Mouse (Mus musculus) liver (tissue): ENCODE data around the gene Hs3st3a1.

ENCODE experiments used
- DNase-seq: peaks from one replicate; pipeline ENCODE4 v3.0.0-alpha.2; 2020; ENCODE audit warnings: mixed read lengths

Gene Hs3st3a1

DNA sequence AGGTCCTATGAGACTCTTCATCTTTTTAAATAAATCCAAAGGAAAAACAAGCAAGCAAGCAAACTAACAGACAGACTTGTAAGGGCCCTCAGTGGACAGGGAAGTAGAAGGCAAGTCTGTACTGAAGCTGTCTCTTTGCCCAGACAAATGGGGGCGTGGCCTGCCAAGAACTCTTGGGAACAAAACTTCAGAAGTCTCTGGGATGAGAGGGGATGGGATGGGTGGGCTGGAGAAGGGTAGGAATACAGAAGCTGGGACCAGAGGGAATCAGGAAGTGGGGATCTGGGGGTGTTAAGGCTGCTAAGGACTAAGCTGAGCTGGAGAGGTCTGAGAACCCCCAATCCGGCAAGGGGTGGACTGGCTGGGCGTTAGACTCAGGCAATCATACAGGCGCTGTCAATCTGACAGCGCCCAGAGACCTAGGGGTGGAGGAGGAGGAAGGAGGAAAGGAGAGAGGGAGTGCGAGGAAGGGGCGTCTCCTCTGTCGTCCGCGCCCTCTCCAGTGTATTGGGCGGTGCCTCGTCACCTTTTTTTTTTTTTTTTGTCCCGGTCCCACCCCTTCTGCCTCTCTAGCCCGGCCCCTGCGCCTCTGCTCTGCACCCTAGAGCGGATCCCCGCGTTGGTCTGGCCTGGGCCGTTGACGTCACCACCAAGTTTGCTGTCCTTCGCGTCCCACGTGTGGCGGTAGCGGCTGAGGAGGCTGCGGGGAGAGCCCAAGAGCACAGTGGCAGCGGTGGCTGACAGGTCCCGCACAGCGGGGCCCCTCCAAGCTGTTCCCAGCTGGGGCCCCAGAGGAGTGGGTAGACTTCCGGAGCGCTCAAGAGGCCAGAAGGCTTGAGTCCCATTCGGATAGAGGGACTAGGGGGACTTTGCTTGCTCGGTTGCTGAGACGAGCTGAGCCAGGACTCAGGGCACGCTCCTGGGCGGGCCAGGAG lies at the start of gene Hs3st3a1:
Gene Hs3st3a1, plus strand, starts transcription at position 722 of the 935 bp plus-strand sequence.
- peak; percentile 66 for DNase-seq

GRCm38 (mm10) chr11:64386333-64386732 lies 48.8 kb upstream of the Hs3st3a1 start:
- no peak for DNase-seq

DNA sequence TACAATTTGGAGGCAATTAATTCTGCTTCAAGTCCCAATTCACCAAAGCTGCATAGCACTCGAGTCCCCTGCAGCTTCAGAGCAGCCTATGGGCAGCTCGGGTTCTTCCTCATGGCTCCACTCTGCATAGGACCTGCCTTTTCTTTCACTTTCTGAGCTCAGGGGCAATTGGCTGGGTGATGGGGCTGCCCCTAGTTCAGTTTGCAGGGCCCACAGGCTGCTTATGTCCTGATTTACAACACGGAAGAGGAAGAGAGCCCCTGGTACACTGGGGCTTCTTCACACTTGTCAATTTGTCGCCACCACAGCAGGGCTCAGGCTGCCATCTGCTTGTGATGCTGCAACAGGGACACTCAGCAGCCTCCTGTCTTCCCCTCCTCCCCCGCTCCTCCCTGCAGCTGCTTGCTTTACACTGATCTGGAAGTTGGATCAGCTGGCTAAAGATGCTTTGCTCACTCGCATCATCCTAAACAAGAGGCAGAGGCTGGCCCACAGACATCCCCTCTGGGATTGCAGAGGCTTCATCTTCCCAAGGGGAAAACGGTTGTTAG lies 38.7 kb upstream of the Hs3st3a1 start:
- peak; percentile 9 for DNase-seq

DNA sequence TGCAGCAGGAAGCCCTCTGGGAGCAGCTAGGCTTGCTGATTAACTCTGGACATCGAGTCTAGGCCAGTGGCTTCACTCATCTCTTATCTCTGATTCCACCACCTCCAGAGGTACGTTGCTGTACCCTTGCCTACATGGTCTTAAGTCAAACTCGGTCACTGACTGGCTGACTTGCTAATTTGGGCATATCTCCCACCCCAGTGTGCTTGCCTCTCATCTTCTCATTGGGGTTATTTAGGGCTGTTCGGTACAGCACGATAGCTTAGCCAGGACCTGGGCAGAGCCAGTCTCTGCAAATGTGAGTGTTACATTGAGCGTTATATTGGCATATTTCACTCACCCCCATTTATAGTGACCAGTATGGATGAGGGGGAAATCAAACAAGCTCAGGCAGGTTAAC lies 38.2 kb upstream of the Hs3st3a1 start:
- no peak for DNase-seq

DNA sequence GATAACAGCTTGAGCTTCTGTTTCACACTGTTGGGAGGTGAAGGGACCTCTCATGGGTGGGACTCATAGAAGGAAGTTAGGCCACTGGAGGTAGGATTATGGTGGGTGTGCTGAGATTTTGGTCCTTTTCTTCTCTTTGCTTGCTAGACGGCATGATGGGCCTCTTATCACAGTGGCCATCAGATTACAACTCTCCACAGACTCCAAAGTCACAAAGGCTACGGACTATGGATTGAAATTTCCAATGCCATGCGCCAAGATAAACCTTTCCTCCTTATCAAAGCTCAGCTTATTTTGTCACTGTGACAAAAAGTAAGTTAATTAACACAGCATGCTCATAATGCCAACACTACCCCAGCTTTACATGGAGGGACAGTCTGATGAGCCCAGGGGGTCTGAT lies 37.5 kb upstream of the Hs3st3a1 start:
- no peak for DNase-seq

- DNase-seq, result no peak
These were observed 34.5 kb upstream of the Hs3st3a1 start for GRCm38 (mm10) chr11:64400534-64401093.

GRCm38 (mm10) chr11:64418969-64419368 lies 16.2 kb upstream of the Hs3st3a1 start:
- DNase-seq, result no peak

DNA sequence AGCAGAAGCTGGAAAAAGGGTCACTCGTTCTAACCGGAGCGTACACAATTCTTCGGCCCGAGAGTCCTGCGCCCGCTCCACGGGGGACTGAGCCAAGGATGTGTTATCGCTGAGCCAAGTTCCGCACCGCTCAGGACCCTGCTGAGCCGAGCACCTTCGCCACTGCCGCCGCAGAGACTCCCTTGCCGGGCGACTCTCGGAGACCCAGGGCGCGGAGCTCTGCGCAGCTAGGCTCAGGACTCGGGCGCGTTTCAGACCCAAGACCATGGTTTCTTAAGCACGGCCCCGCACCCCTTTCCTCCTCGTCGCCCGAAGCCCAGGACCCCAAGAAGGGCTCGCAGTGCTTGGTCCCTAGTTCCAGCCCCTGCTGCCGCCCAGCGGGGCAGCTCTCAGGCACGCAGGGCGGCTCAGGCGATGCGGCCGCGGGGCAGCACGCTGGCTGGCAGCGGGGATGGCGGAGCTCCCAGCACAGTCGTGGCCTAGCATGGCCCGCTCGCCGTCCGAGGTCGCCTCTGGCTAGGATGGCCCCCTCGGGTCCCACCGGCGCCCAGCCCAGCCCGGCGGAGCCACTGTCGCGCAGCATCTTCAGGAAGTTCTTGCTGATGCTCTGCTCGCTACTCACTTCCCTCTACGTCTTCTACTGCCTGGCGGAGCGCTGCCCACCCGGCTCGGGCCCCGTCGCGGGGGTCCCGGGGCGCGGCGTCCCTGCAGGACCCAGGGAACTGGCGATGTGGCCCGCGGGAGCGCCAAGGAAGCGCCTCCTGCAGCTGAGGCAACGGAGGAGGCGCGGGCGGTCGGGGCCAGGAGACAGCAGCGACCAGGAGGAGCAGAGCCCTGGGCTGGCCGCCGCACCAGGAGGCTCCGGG lies 647 bp downstream of the Hs3st3a1 start:
- DNase-seq, result peak; percentile 15

DNA sequence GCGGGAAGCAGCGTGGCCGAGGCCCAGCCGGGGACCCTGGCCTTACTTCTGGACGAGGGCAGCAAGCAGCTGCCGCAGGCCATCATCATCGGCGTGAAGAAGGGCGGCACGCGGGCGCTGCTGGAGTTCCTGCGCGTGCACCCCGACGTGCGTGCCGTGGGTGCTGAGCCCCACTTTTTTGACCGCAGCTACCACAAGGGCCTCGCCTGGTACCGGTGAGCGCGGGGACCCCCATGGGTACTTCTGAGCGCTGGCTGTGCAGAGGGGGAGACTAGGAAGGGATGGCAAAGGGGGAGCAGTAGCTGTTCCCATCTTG lies 1.2 kb downstream of the Hs3st3a1 start, which contains the start of gene F930015N05Rik:
Gene F930015N05Rik, minus strand, starts transcription at position 242 of the 316 bp plus-strand sequence.
- no peak for DNase-seq

DNA sequence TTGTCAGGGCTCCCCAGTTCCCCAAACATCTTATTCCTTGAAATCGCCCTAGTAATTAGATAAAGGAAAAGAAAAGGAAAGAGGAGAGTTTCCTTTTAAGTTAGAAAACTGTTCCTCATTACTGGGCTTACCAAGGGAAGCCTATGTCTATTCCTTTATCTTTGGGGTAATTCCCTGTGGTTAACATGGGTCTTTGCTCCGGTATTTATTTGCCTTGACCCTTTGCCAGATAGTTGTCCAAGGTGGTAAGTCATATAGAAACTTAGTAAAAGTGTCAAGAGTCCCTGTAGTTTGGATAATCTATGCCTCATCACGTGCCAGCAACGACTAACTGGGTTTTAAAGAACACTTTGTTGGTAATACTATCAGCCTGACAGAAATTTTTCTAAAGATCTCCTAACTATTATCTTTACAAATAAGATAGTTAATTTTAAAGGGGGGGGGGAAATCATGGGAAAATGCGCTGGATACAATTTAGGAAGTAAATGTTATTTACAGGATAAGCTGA lies 1.7 kb downstream of the Hs3st3a1 start:
- DNase-seq, result no peak

GRCm38 (mm10) chr11:64437721-64438120 lies 2.6 kb downstream of the Hs3st3a1 start:
- no peak for DNase-seq

GRCm38 (mm10) chr11:64438909-64439308 lies 3.8 kb downstream of the Hs3st3a1 start:
- DNase-seq, result peak; percentile 9

DNA sequence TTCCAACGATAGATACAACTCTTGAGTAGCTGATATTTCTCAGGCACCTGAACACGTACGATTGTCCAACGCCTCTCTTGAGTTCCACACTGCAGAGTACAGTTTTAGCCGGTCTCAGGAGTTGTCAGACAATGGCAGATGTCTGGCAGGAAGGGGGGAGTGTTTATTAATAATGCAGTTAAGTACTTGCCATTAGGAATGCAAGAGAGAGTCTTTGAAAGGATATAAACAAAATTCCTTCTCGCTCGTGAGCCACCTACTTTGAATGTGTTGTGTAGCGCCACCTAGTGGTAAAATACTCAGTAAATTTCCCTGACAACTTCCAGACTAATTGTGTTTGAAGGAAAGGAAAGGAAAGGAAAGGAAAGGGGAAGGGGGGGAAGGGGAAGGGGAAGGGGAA lies 7.0 kb downstream of the Hs3st3a1 start:
- no peak for DNase-seq

DNA sequence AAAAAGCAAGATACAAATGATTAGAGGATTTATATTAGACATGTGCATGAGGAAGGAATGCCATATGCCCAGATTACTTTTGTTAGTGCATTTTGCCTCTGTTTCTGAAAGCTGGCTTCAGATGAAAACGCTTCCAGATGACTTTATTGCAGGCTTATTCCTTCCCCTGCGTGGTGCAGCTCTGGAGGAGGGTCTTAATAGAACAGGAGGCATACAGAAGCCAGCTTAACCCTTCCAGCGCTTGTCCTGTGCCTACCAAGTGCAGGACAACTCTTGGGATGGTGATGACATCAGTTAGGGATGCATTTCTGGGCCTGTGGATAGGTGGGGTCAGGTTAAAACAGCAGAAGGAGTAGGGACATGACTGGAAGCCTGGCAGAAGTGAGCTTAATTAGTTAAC lies 7.6 kb downstream of the Hs3st3a1 start:
- no peak for DNase-seq

DNA sequence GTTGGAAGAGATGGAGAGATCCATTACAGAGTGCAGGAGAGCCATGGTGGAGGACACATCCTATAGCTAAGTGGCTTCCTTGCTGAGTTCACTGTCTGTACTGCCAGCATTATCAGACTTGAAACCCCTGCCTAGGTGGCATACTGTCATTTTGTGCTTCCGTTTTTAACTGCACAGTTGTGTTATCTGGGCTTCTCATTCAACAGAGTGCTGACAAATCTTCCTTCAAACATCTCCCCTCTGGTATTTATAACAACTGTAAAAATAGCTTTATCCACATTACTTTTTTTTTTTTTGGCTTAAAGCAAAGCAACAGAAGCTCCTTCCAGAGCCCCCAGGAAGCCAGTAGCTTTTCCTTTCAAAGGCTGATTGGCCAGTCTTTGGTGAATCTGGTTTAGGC lies 10.1 kb downstream of the Hs3st3a1 start:
- no peak for DNase-seq

DNA sequence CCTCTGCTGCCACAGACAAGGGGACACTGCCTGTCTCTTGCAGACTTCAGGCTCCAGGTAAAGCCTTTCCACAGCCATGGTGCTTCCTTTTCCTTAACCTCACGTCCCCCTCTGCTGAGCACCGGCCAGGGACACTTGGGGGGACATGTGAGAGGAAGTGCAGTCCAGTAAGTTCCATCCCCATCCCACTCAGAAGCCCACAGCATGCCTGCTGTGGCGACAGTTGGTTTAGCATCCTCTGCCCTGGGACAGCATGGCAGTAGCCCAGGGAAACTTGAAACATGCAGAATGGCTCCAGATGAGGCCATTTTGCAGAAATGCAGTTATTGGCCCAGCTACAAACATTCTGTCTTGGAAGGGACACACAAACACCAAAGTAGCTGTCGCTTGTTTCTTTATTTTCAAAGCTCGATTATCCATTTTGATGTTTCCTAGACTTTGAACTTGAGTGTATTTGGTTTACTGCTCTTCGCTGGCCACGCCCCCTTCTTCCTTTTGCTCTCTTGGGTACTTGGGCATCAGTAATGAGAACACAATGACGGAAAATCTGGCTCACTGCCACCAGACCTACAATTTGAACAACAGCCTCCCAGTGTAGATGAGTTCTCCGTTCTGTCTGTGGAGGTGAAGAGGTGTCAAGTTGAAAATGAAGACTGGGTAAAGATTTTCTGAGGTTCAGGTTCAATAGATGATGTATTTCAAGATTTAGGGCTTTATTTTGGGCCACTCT lies 13.6 kb downstream of the Hs3st3a1 start:
- no peak for DNase-seq

DNA sequence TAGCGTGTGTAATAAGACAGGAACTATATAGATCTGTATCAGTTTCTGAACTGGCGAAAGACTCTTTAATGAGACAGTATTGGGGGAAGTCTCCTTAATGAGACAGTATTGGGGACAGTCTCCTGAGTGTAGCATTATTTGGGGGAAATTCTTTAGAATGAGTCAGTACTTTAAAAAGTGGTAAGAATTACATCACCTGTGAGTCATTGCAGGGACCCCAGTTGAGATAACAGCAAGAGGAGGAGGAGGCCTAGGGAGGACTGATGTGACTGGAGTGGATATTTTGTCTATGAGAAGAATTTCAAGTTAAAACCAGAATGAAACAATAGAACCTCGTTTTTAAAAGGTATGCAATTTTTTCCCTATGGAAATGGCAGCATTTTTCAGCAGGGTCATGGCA lies 26.6 kb downstream of the Hs3st3a1 start:
- DNase-seq, result no peak

DNA sequence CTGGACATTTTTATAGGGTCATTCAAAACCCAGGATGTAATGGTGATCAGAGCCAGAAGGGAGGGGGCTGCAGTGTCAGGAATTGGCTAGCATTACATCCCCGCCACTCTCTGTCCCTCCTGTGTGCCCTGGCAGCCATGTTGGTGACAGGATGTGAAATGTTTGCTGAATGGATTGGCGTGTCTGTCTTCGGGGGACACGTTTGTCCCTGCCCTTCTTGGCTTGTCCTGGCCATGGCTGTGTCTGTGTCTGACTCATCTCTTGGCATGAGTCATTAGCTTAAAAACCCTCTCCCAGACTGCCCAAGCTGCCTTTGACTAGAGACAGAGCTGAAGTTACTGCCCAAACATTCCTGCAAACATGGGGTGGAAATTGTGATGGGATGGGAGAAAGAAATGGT lies 33.6 kb downstream of the Hs3st3a1 start:
- DNase-seq, result no peak

- peak; percentile 30 for DNase-seq
These were observed 35.6 kb downstream of the Hs3st3a1 start for GRCm38 (mm10) chr11:64470689-64471088.

DNA sequence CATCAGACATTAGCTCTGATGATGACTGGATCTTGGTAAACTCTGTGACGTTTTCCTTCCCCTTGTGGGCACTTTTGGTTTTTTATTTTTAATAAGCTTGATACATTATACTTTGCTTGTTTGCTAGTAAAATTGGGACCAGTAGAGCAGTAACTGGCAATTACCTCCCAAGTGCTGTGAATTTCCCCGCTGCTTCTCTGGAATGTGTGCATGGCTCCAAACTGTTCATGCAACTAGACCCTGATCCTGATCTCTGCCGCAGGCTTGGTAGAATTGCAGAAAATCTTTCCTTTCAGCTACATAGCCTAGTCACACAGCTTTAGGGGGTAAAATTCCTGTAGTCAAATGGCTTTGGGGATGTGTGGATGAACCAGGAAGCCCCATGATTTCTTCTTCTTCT lies 38.5 kb downstream of the Hs3st3a1 start:
- DNase-seq, result no peak

GRCm38 (mm10) chr11:64481445-64481844 lies 46.3 kb downstream of the Hs3st3a1 start:
- DNase-seq, result no peak
